Mouse (Mus musculus) heart, adult 2 months (tissue): Measurements from ENCODE around the gene Tmem104.

Source experiments
- CTCF ChIP-seq: fragments of 200-600 bp; IDR thresholded peaks from 2 replicates; pipeline ENCODE4 v1.8.1; 2022; ENCODE audit warnings: antibody characterized with exemption, mild to moderate bottlenecking, moderate library complexity
- POLR2A ChIP-seq: fragments of 200-500 bp; IDR thresholded peaks from 2 replicates; pipeline ENCODE4 v1.6.1; 2011; ENCODE audit warnings: mild to moderate bottlenecking, low read depth, low read length, control low read depth; ENCODE audit not compliant: insufficient read depth

DNA sequence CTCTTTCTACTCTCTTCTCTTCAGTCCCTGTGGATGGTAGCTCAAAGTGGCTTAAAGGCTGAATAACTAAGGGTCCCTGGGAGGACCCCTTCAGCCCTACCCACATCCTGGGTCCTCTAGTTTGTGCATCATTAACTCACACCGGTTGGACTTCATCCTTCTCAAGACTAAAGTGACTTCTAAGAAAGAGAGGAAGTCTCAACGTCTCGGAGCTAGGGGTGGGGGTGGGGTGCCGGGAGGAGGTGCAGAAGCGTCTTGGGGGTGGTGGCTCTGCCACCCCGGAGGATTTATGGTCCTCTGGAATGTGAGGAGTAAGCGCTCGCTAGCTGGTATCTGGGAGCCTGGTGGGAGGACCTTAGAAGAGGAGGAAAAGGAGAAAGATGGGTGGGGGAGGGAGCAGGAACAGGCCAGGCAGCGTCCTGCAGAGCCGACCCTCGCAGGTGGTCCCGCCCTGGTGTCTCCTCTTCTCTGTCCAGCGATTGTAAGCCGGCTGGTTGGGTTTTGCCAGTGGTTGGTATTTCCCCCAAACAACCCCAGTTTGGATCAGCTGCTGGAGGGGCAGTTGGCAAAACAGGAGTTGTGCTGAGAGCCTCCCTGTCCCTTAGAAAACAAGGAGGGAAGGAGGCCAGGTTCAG lies 22.8 kb upstream of the Tmem104 start:
- no peak for TF ChIP-seq CTCF
- TF ChIP-seq POLR2A: no peak
